Mouse (Mus musculus) neural tube, embryonic 14.5 days (tissue): ENCODE measurements around the gene Zgpat. TPM values are rescaled to one million over a fixed set of nuclear protein-coding genes. Genes with fewer than 3 reads are reported as not detected.

Experiments used
- ATAC-seq: fragments of 200-750 bp; cut with Nextera tagmentation; 2 replicates; pipeline ENCODE4 v1.8.0; 2017; ENCODE audit warnings: low read depth, mild to moderate bottlenecking, moderate TSS enrichment, moderate library complexity
- H3K27ac ChIP-seq: fragments of 300-500 bp; sonication (generic); 2 replicates; pipeline ENCODE4 v1.5.1; 2014; ENCODE audit warnings: low read depth, mild to moderate bottlenecking, control low read depth, low read length, moderate library complexity, mixed read lengths
- H3K27me3 ChIP-seq: fragments of 300-500 bp; sonication (generic); 2 replicates; pipeline ENCODE4 v1.6.1; 2014; ENCODE audit warnings: low read length; ENCODE audit not compliant: control insufficient read depth, insufficient read depth
- H3K36me3 ChIP-seq: fragments of 300-500 bp; sonication (generic); 2 replicates; pipeline ENCODE4 v1.6.1; 2014; ENCODE audit warnings: low read length, mixed read lengths; ENCODE audit not compliant: control insufficient read depth, insufficient read depth
- H3K4me1 ChIP-seq: fragments of 300-500 bp; sonication (generic); 2 replicates; pipeline ENCODE4 v1.6.1; 2014; ENCODE audit warnings: low read length; ENCODE audit not compliant: control insufficient read depth, insufficient read depth
- H3K4me2 ChIP-seq: fragments of 300-500 bp; sonication (generic); 2 replicates; pipeline ENCODE4 v1.6.1; 2014; ENCODE audit warnings: mild to moderate bottlenecking, low read depth, low read length, control low read depth
- H3K4me3 ChIP-seq: fragments of 300-500 bp; sonication (generic); 2 replicates; pipeline ENCODE4 v1.5.1; 2014; ENCODE audit warnings: low read depth, low read length, control low read depth, mixed read lengths
- H3K9ac ChIP-seq: fragments of 300-500 bp; sonication (generic); replicated peaks from 2 replicates; pipeline ENCODE4 v1.6.1; 2014; ENCODE audit warnings: low read depth, mild to moderate bottlenecking, control low read depth, low read length, mixed read lengths
- H3K9me3 ChIP-seq: fragments of 300-500 bp; sonication (generic); 2 replicates; pipeline ENCODE4 v1.6.1; 2016; ENCODE audit warnings: low read length; ENCODE audit not compliant: control insufficient read depth
- WGBS: fragments of 180-500 bp; shearing (Covaris S2); extraction: QIAGEN DNeasy Blood & Tissue Kit; methylation state at CpG from one replicate; pipeline ENCODE4 v1.1.7; 2014; 5-methylcytosine and 5-hydroxymethylcytosine counted together
- polyA plus RNA-seq: library from polyadenylated mRNA; unstranded; fragments of >200 nt; fragmentation: Nextera tagmentation; extraction: Ambion mirVana; gene quantifications from 2 replicates; pipeline ENCODE4 v1.2.1, GENCODE M21; 2014

The Zgpat gene
- polyA plus RNA-seq, 1 experiment from 2014 or later, result 59.3 TPM

DNA sequence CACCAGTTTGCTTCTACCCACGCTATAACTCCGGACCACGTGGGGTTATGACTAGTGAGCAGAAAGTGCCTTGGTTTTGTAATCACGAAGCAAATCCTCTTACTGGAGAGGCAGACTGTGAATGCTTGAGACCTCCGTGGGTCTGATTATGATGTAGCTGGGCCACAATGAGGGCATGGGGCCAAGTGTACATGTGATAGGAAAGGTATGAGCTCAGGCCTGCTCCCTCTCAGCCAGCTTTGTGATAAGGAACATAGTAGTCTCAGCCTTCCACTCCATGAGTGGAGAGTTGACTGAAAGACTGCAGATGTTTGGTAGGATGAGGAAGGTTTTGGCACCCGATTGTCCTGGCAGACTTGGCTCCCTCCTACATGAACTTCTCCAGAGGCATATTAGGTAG, 22.0 kb upstream of the Zgpat start:
- no peak overlapping the region for H3K4me3 ChIP-seq
- ATAC-seq, result no peak
- 97% methylated on average over 6 of the region's 6 CpGs for WGBS
- no peak overlapping the region for H3K4me2 ChIP-seq
- H3K36me3 ChIP-seq, result peaks cover 21% of the 10 kb centered on the region
- H3K4me1 ChIP-seq, result no peaks in the 10 kb centered on the region
- no peaks in the 10 kb centered on the region for H3K27me3 ChIP-seq
- H3K9me3 ChIP-seq, result no peaks in the 10 kb centered on the region
- H3K27ac ChIP-seq, result no peak overlapping the region
- no peak overlapping the region for H3K9ac ChIP-seq

DNA sequence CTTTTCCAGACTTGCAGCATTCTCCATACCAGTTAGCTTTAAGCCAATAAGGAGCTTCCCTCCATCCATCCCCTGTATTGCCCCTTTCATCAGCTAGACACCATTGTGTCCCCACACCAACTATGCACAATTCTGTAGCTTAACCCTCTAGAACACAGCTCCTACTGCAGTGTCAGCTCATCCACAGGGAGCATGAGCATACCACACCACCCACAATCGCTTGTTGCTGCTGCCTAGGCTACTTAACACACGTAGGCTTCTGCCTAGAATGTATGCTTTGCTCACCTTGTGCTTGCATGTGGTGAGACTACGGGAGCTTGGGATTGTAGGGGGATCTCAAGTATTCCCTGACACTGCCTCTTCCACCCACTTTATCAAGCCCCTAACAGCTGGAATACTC, 7.9 kb upstream of the Zgpat start:
- Histone ChIP-seq H3K4me1 (no peaks in the 10 kb centered on the region), H3K4me3 (no peak overlapping the region), H3K9ac (no peak overlapping the region), H3K4me2 (no peak overlapping the region), H3K27me3 (no peaks in the 10 kb centered on the region), H3K27ac (no peak overlapping the region), H3K9me3 (no peaks in the 10 kb centered on the region), H3K36me3 (peaks cover 56% of the 10 kb centered on the region)
- ATAC-seq, result no peak
- WGBS, result 82% methylated on average over 3 of the region's 3 CpGs

DNA sequence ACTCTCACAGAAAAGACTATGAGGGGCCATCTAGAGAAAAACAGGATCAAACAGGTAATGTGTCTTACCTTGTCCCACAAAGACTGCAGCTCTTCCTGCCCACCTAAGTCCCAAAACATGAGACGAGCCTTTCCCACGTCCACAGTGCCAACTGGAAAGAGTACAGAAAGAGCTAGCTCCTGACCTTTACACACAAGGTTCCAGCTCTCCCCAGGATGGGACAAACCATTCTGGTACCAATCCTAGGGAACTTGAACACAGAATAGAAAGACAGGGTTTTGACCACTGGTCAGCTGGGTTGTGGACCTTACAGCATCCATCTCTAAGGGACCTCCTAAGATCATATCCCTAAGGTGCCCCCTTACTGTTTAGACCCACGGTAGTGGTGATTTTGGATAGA, 782 bp upstream of the Zgpat start:
- no peak overlapping the region for H3K27ac ChIP-seq
- peak overlapping the region; percentile 84 for H3K9ac ChIP-seq
- ATAC-seq, result no peak
- peaks cover 30% of the 10 kb centered on the region for H3K4me1 ChIP-seq
- H3K36me3 ChIP-seq, result peaks cover 41% of the 10 kb centered on the region
- peak overlapping the region; percentile 94 for H3K4me3 ChIP-seq
- 89% methylated on average over 3 of the region's 3 CpGs for WGBS
- no peaks in the 10 kb centered on the region for H3K27me3 ChIP-seq
- no peaks in the 10 kb centered on the region for H3K9me3 ChIP-seq
- H3K4me2 ChIP-seq, result peak overlapping the region; percentile 99

DNA sequence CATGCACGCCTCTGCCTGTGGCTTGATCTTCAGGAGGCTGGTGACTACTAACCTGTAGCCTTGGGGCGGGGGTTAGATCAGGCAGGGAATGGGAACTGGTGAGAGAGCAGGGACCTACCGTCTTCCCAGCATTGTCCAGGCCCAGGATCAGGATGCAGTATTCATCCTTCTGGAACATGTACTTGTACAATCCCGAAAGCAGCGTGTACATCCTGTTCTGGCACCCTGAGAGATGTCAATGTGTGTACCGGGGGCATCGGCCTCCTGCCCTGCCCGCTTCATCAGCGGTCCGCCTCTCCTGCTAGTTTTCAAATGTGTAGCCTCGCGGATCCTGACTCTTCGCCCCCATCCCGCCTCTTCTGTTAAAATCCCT, 255 bp upstream of the Zgpat start:
- 13% methylated on average over 14 of the region's 14 CpGs for WGBS
- H3K36me3 ChIP-seq, result peaks cover 40% of the 10 kb centered on the region
- H3K4me1 ChIP-seq, result peaks cover 30% of the 10 kb centered on the region
- H3K9me3 ChIP-seq, result no peaks in the 10 kb centered on the region
- peak overlapping the region; percentile 88 for H3K27ac ChIP-seq
- H3K4me3 ChIP-seq, result peak overlapping the region; percentile 94
- H3K4me2 ChIP-seq, result peak overlapping the region; percentile 99
- 0 out of 2 replicates have a peak, but pooled peaks have one; percentile 2 for ATAC-seq
- H3K9ac ChIP-seq, result peak overlapping the region; percentile 84
- H3K27me3 ChIP-seq, result no peaks in the 10 kb centered on the region

DNA sequence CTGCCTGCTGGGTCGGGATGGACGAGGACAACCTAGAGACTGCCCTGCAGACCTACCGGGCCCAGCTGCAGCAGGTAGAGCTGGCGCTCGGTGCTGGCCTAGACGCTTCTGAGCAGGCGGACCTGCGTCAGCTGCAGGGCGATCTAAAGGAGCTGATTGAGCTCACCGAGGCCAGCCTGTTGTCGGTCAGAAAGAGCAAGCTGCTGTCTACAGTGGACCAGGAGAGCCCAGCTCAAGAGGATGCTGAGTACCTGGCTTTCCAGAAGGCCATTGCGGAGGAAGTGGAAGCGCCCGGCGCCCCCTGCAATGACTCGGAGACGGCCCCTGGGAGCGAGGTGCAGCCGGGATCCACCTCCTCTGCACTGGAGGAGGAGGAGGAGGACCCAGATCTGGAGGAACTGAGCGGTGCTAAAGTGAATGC, 937 bp downstream of the Zgpat start:
- Histone ChIP-seq H3K36me3 (peaks cover 30% of the 10 kb centered on the region), H3K4me2 (peak overlapping the region; percentile 99), H3K27ac (peak overlapping the region; percentile 88), H3K4me1 (peaks cover 30% of the 10 kb centered on the region), H3K9me3 (no peaks in the 10 kb centered on the region), H3K4me3 (peak overlapping the region; percentile 94), H3K9ac (peak overlapping the region; percentile 84), H3K27me3 (no peaks in the 10 kb centered on the region)
- peak; percentile 75 for ATAC-seq
- under 1% methylated on average over 20 of the region's 20 CpGs for WGBS

DNA sequence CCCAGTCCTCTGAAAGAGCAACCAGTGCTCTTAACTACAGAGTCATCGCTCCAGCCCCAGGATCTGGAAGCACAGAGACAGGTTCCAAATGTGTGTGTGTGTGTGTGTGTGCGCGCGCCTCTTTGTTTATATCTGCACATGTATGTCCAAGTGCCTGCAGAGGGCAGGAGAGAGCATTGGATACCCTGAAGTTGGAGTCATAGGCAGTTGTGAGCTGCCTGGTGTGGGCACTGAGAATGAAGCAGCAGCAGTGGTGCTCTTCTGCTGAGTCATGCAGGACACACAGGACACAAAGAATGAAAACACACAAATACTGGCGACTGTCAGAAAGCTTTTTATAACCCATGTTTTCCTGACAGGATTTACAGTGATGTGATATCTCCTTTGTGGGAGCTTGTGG, 5.3 kb downstream of the Zgpat start:
- H3K9ac ChIP-seq, result no peak overlapping the region
- no peak for ATAC-seq
- 98% methylated on average over 5 of the region's 5 CpGs for WGBS
- H3K36me3 ChIP-seq, result 0 out of 2 replicates have a peak, but pooled peaks cover 10% of the 10 kb centered on the region
- H3K27ac ChIP-seq, result no peak overlapping the region
- H3K27me3 ChIP-seq, result no peaks in the 10 kb centered on the region
- H3K9me3 ChIP-seq, result no peaks in the 10 kb centered on the region
- H3K4me1 ChIP-seq, result peaks cover 24% of the 10 kb centered on the region
- H3K4me2 ChIP-seq, result no peak overlapping the region
- H3K4me3 ChIP-seq, result no peak overlapping the region

DNA sequence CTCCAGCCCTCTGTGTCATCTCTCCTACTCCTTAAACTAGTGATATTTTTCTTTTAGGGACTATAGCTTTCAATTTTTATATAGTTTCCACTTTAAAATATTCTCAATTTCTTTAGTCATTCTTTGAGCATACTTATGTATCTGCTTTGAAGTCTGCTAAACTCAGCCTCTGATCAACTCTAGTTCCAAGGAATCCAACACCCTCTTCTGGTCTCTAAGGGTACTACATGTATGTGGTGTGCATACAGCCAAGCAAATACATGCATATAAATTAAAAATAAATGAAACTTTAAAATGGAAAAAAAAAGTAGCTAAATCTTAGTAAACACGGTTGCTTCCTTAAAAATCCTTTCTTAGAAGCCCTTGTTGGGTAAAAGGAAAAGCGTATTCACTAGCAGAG, 11.1 kb downstream of the Zgpat start:
- H3K27me3 ChIP-seq, result no peaks in the 10 kb centered on the region
- no peaks in the 10 kb centered on the region for H3K9me3 ChIP-seq
- no peak overlapping the region for H3K4me3 ChIP-seq
- no peak overlapping the region for H3K4me2 ChIP-seq
- no peaks in the 10 kb centered on the region for H3K4me1 ChIP-seq
- peaks cover 16% of the 10 kb centered on the region; the same call in 1 of the 2 replicates for H3K36me3 ChIP-seq
- WGBS, result 97% methylated on average over 2 of the region's 2 CpGs
- H3K27ac ChIP-seq, result no peak overlapping the region
- H3K9ac ChIP-seq, result no peak overlapping the region
- no peak for ATAC-seq

DNA sequence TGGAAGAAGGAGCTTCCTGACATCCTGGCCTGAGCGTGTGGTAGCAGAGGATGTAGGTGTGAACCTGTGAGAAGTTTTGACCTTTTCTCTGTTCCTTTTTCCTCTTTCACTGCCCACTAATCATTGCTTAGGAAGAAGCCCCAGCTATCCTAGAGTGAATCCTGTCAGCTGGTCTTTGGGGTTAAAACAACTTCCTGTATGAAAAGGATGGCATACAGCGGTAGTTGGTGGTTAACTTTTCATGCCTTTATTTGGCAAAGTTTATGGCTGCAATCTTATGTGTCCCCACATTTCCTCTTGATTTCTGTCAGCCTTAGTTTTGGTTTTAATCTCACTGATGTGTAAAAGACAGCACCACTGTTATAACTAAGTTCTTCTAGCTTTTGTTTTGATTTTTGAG, 12.5 kb downstream of the Zgpat start:
- peaks cover 24% of the 10 kb centered on the region for H3K36me3 ChIP-seq
- H3K4me2 ChIP-seq, result no peak overlapping the region
- no peaks in the 10 kb centered on the region for H3K27me3 ChIP-seq
- WGBS, result 89% methylated on average over 2 of the region's 2 CpGs
- no peak overlapping the region for H3K27ac ChIP-seq
- H3K4me3 ChIP-seq, result no peak overlapping the region
- ATAC-seq, result no peak
- H3K9ac ChIP-seq, result no peak overlapping the region
- no peaks in the 10 kb centered on the region for H3K9me3 ChIP-seq
- no peaks in the 10 kb centered on the region for H3K4me1 ChIP-seq

DNA sequence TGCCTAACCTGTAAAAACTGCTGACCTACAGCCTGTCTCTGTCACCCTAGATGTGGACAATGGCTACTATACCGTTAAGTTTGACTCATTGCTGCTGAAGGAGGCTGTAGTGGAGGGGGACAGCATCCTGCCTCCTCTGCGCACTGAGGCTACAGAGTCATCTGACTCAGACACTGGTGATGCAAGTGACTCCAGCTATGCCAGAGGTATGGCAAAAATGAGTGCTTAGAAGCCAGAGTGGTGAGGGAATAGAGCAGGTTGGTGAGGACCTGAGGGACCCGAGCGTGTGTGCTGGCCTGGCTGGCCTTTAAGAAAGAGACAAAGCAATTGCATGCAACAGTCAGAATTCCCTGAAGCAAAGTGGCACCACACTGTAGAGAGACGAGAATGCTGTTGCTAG, 14.0 kb downstream of the Zgpat start:
- peaks cover 38% of the 10 kb centered on the region for H3K36me3 ChIP-seq
- no peak for ATAC-seq
- 94% methylated on average over 5 of the region's 5 CpGs for WGBS

DNA sequence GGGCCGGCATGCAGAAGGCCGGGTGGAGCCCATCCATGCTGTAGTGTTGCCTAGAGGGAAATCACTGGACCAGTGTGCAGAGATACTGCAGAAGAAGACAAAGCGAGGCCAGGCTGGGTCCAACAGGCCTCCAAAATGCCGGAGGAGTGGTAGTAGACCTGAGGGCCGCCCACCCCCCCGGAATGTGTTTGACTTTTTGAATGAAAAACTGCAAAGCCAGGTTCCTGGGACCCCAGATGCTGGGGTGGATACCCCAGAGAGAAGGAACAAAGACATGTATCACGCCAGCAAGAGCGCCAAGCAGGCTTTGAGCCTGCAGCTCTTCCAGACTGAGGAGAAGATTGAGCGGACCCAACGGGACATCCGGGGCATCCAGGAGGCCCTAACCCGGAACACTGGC, 15.1 kb downstream of the Zgpat start, which contains the start of gene Lime1:
TSS of gene Lime1 (plus strand) at position 301 of the 400 bp plus-strand sequence.
- no peak within 1 kb of the TSS for H3K27ac ChIP-seq
- ATAC-seq, result no peak
- no peak within 1 kb of the TSS for H3K4me2 ChIP-seq
- H3K27me3 ChIP-seq, result no peaks in the 10 kb centered on the region
- H3K4me3 ChIP-seq, result no peak within 1 kb of the TSS
- H3K9me3 ChIP-seq, result no peaks in the 10 kb centered on the region
- 98% methylated on average over 12 of the region's 12 CpGs for WGBS
- H3K4me1 ChIP-seq, result no peaks in the 10 kb centered on the region
- peaks cover 39% of the 10 kb centered on the region for H3K36me3 ChIP-seq
- no peak within 1 kb of the TSS for H3K9ac ChIP-seq

More for the DNA sequence above, 14.0 kb downstream of the Zgpat start:
- Histone ChIP-seq H3K4me2 (no peak overlapping the region), H3K27ac (no peak overlapping the region), H3K27me3 (no peaks in the 10 kb centered on the region), H3K4me3 (no peak overlapping the region), H3K4me1 (no peaks in the 10 kb centered on the region), H3K9me3 (no peaks in the 10 kb centered on the region), H3K9ac (no peak overlapping the region)
